8 mouse cellular contexts compared by ENCODE assay signal in the genomic region with DNA sequence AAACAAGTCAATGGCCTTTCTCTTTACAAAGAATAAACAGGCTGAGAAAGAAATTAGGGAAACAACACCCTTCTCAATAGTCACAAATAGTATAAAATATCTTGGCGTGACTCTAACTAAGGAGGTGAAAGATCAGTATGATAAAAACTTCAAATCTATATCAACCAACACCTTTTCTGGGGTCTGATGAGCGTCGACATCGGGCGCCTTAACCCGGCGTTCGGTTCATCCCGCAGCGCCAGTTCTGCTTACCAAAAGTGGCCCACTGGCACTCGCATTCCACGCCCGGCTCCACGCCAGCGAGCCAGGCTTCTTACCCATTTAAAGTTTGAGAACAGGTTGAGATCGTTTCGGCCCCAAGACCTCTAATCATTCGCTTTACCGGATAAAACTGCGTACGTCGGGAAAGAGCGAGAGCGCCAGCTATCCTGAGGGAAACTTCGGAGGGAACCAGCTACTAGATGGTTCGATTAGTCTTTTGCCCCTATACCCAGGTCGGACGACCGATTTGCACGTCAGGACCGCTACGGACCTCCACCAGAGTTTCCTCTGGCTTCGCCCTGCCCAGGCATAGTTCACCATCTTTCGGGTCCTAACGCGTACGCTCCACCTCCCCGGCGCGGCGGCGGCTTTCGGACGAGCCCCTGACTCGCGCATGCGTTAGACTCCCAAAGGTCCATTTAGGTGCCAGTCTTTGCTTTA.
DNase-seq lines count a peak whose midpoint lies in the region; ATAC-seq and TF ChIP-seq lines count a peak whose summit lies in the region.
"Not testable (repeated sequence)": the region's sequence is repeated elsewhere in the genome, so short reads cannot be mapped to it uniquely, and the experiment has no call there.

No protein-coding gene starts in this region.

- 72% methylated on average over 47 of the region's 47 CpGs for WGBS in heart, embryonic 14.5 days
- 79% methylated on average over 47 of the region's 47 CpGs for WGBS in kidney, postnatal 0 days

- H3K9me3 ChIP-seq in heart, embryonic 14.5 days (ENCODE audit: control insufficient read depth, low read length); kidney, postnatal 0 days (replicated peaks; ENCODE audit: low read length): not testable (repeated sequence)

- DNase-seq in A20 (ENCODE audit: low read depth, low spot score), result peak; percentile 97
- DNase-seq in brain, adult 2 months (ENCODE audit: low read depth, low spot score), result peak; percentile 99
- DNase-seq in fibroblast of lung, adult 2 months (ENCODE audit: low read depth), result peak; percentile 75
- DNase-seq in kidney, postnatal 0 days (ENCODE audit: low spot score), result peak; percentile 99
- DNase-seq in liver, result peak; percentile 98
- DNase-seq in spleen, postnatal 36 days (ENCODE audit: low spot score in 2 of 2), result peak; percentile 88 to 94

- not testable (repeated sequence) for H3K27ac ChIP-seq in heart, embryonic 14.5 days (replicated peaks in 1 of 2; ENCODE audit: control insufficient read depth in 1 of 2, insufficient read depth in 1 of 2, low read depth in 2 of 2, low read length in 2 of 2); kidney, postnatal 0 days

- H3K4me2 ChIP-seq in heart, embryonic 14.5 days (ENCODE audit: low read length); kidney, postnatal 0 days (ENCODE audit: low read length): not testable (repeated sequence)

- H3K27me3 ChIP-seq in heart, embryonic 14.5 days (ENCODE audit: control insufficient read depth, insufficient read depth, low read length); kidney, postnatal 0 days (ENCODE audit: insufficient read depth, low read length): not testable (repeated sequence)

- H3K9ac ChIP-seq in heart, embryonic 14.5 days (ENCODE audit: low read length); kidney, postnatal 0 days (ENCODE audit: low read depth, low read length): not testable (repeated sequence)

- not testable (repeated sequence) for H3K36me3 ChIP-seq in heart, embryonic 14.5 days (ENCODE audit: control insufficient read depth, insufficient read depth, low read length); kidney, postnatal 0 days (ENCODE audit: insufficient read depth, low read length)

- H3K4me1 ChIP-seq in heart, embryonic 14.5 days (ENCODE audit: control insufficient read depth in 2 of 2, insufficient read depth in 2 of 2, low read length in 2 of 2), result peaks cover 5 to 19% of the 10 kb centered on the region in 2 experiments
- H3K4me1 ChIP-seq in kidney, postnatal 0 days (replicated peaks; ENCODE audit: insufficient read depth, low read length), result not testable (repeated sequence)

- ATAC-seq in heart, embryonic 14.5 days (ENCODE audit: insufficient number of reproducible peaks, insufficient read depth, low FRiP score, low read depth), result peak; percentile 100
- ATAC-seq in kidney, postnatal 0 days (replicated peaks; ENCODE audit: low FRiP score, low read depth), result peak; percentile 100
- ATAC-seq in monocyte, adult 5-6 weeks (replicated peaks; ENCODE audit: insufficient number of reproducible peaks, low FRiP score, low TSS enrichment, poor library complexity, severe bottlenecking), result peak; percentile 97

- not testable (repeated sequence) for TF ChIP-seq CTCF in kidney, postnatal 0 days (IDR thresholded peaks at IDR 0.05; ENCODE audit: low read depth)

- H3K4me3 ChIP-seq in heart, embryonic 14.5 days (ENCODE audit: control insufficient read depth in 1 of 2, insufficient read depth in 1 of 2, low read depth in 1 of 2, low read length in 2 of 2); kidney, postnatal 0 days (replicated peaks; ENCODE audit: low read depth, low read length): not testable (repeated sequence)
